Mouse (Mus musculus): ENCODE measurements around the gene Grhl3. TPM values are rescaled to one million over a fixed set of nuclear protein-coding genes. Genes with fewer than 3 reads are reported as not detected.
A peak's percentile ranks its signal among the peaks of the same experiment; 100 is the strongest.

Gene Grhl3
- polyA plus RNA-seq, 1 experiment from 2014 or later, result 4.6 TPM

DNA sequence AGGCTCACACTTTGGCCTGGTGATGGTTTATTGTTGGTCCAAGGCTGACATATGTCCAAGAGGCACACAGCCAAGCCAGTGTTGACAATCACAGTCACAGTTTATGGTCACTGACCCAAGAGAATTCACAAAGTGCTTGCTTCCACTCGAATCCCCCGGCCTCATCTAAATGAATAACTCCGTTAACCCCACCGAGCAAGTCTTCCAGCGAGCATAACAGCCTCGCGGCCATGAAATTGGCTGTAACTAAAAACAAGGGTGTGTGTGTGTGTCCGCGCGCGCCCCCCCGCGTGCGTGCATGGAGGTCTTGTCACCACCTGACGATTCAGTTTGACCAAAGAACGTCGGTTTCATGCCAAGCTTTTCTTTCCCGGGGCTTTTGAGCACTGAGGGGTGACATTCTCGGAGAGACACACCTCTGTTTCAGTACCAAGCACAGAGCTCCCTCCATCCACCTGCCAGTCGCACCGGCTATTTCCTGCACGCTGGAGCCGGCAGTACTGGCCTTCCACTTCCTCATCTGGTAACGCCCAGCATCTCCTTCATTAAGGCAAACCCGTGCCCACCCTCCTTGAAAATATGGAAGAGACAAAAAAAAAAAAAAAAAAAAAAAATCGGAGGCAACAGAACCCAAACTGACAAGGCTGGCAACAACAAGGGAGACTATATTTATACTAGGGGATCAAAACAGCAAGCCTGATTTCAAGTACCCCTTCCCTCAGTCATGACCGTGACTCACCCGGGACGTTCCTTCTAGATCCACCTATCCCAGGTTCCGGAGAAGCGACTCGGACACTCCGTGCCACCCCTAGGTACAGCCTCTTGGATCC is 79.5 kb downstream of the Grhl3 start:
- Histone ChIP-seq H3K27ac (peak overlapping the region; percentile 85; the same call in 1 of the 2 replicates), H3K4me1 (replicated peaks; ENCODE audit: insufficient read depth, low read length) (no peaks in the 10 kb centered on the region), H3K4me3 (replicated peaks; ENCODE audit: low read depth, low read length) (peak overlapping the region; percentile 64), H3K4me2 (ENCODE audit: low read length) (peak overlapping the region; percentile 97), H3K27me3 (ENCODE audit: insufficient read depth, low read length) (no peaks in the 10 kb centered on the region), H3K36me3 (ENCODE audit: insufficient read depth, low read length) (0 out of 2 replicates have a peak, but pooled peaks cover 9% of the 10 kb centered on the region), H3K9me3 (replicated peaks; ENCODE audit: low read length) (no peaks in the 10 kb centered on the region), H3K9ac (ENCODE audit: low read depth, low read length) (peak overlapping the region; percentile 24)
- peak; percentile 44 for TF ChIP-seq CTCF (IDR thresholded peaks at IDR 0.05; ENCODE audit: low read depth)
- ATAC-seq (replicated peaks; ENCODE audit: low FRiP score, low read depth) (0 out of 2 replicates have a peak, but pooled peaks have one; percentile 8), DNase-seq (ENCODE audit: low spot score) (peak; percentile 32)
- WGBS, result 1% methylated on average over 33 of the region's 33 CpGs

DNA sequence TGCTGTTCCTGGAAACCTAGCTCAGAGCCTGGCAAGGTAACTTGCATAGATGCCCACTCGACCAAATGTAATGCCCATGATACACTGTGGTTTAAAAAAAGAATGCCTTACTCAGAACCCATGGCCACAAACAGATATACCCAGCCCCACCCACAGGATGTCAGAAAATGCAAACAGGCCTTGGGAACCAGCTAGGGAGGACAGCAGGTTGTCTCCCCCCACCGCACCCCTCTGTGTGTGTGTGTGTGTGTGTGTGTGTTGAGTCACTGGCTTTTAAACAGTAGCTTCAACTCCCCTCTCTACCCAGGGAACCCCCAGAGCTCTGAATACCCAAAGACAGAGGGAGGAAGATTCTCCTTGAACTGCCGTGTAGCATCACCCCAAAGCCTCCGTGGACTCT is 80.2 kb downstream of the Grhl3 start:
- Histone ChIP-seq H3K4me1 (replicated peaks; ENCODE audit: insufficient read depth, low read length) (no peaks in the 10 kb centered on the region), H3K4me2 (ENCODE audit: low read length) (peak overlapping the region; percentile 97), H3K27me3 (ENCODE audit: insufficient read depth, low read length) (no peaks in the 10 kb centered on the region), H3K36me3 (ENCODE audit: insufficient read depth, low read length) (0 out of 2 replicates have a peak, but pooled peaks cover 10% of the 10 kb centered on the region), H3K9me3 (replicated peaks; ENCODE audit: low read length) (no peaks in the 10 kb centered on the region), H3K4me3 (replicated peaks; ENCODE audit: low read depth, low read length) (peak overlapping the region; percentile 64; the same call in 1 of the 2 replicates), H3K27ac (peak overlapping the region; percentile 10; the same call in 1 of the 2 replicates), H3K9ac (ENCODE audit: low read depth, low read length) (peak overlapping the region; percentile 24; the same call in 1 of the 2 replicates)
- ATAC-seq (replicated peaks; ENCODE audit: low FRiP score, low read depth) (no peak), DNase-seq (ENCODE audit: low spot score) (no peak)
- TF ChIP-seq CTCF (IDR thresholded peaks at IDR 0.05; ENCODE audit: low read depth), result no peak
- 52% methylated on average over 4 of the region's 4 CpGs for WGBS

Small RNA genes within 50 kb of the gene (microRNA-seq; reads per million reads assigned to microRNA genes)
- not detected for gene Gm25317

Other genes with a start within 250 kb of the Grhl3 start
- 183 and 203 TPM in 2 replicates for gene Srrm1, start 220.3 kb downstream of the Grhl3 start, polyA plus RNA-seq (2015; fragmentation: Nextera tagmentation; extraction: Ambion mirVana)
- 2.0 and 2.6 TPM in 2 replicates for gene Ncmap, start 175.4 kb downstream of the Grhl3 start, polyA plus RNA-seq (2015; fragmentation: Nextera tagmentation; extraction: Ambion mirVana)
- 16.2 and 17.8 TPM in 2 replicates for gene Rcan3, start 139.8 kb downstream of the Grhl3 start, polyA plus RNA-seq (2015; fragmentation: Nextera tagmentation; extraction: Ambion mirVana)
- gene Stpg1, start 78.8 kb downstream of the Grhl3 start, polyA plus RNA-seq (2015; fragmentation: Nextera tagmentation; extraction: Ambion mirVana), result 0.42 and 0.52 TPM in 2 replicates
- 6.3 and 6.8 TPM in 2 replicates for gene Nipal3, start 78.6 kb downstream of the Grhl3 start, polyA plus RNA-seq (2015; fragmentation: Nextera tagmentation; extraction: Ambion mirVana)
- gene Ifnlr1, start 112.7 kb upstream of the Grhl3 start, polyA plus RNA-seq (2015; fragmentation: Nextera tagmentation; extraction: Ambion mirVana), result 0.83 and 1.3 TPM in 2 replicates
- 0.04 and 0.08 TPM in 2 replicates for gene Il22ra1, start 154.5 kb upstream of the Grhl3 start, polyA plus RNA-seq (2015; fragmentation: Nextera tagmentation; extraction: Ambion mirVana)
- gene Myom3, start 186.1 kb upstream of the Grhl3 start, polyA plus RNA-seq (2015; fragmentation: Nextera tagmentation; extraction: Ambion mirVana), result 0.39 and 0.54 TPM in 2 replicates